Mouse (Mus musculus): ENCODE results near the gene Cnih3. TPM values are rescaled to one million over a fixed set of nuclear protein-coding genes. Genes with fewer than 3 reads are reported as not detected.

Gene Cnih3
- total RNA-seq, 1 experiment = 0.22 TPM

- no peaks in the 10 kb centered on the region for H3K9me3 ChIP-seq (ENCODE audit: control insufficient read depth, insufficient read depth, low read depth, low read length)
- no peak for DNase-seq (ENCODE audit: low read depth, low spot score)
- TF ChIP-seq HCFC1 (IDR thresholded peaks at IDR 0.05; ENCODE audit: borderline replicate concordance, insufficient read depth, low read length) (no peak), MAFK (IDR thresholded peaks at IDR 0.05; ENCODE audit: insufficient read depth, low read depth, low read length) (no peak), ZNF384 (IDR thresholded peaks at IDR 0.05; ENCODE audit: low read depth, low read length) (no peak), ZC3H11A (IDR thresholded peaks at IDR 0.05; ENCODE audit: borderline replicate concordance, low read depth, low read length) (no peak), CHD2 (IDR thresholded peaks at IDR 0.05; ENCODE audit: low read depth, low read length) (no peak)
- no peaks in the 10 kb centered on the region for H3K4me1 ChIP-seq (ENCODE audit: control insufficient read depth in 2 of 2, insufficient read depth in 2 of 2, low read length in 2 of 2, poor library complexity in 1 of 2)
- in situ Hi-C loops (cut with MboI; ENCODE audit: low sequenced_read_pairs in 2 of 2, unreplicated experiment in 2 of 2) = no loop called here
- H3K4me3 ChIP-seq (ENCODE audit: insufficient read depth in 1 of 2, low read depth in 1 of 2, low read length in 2 of 2, poor library complexity in 1 of 2, severe bottlenecking in 1 of 2) = no peak overlapping the region
- H3K27ac ChIP-seq (ENCODE audit: insufficient read depth, low read depth, low read length, poor library complexity, severe bottlenecking) = no peak overlapping the region
- H3K36me3 ChIP-seq (ENCODE audit: control insufficient read depth, insufficient read depth, low read length, poor library complexity, severe bottlenecking) = no peaks in the 10 kb centered on the region
- H3K9ac ChIP-seq (ENCODE audit: insufficient read depth, low read depth, low read length, poor library complexity, severe bottlenecking) = no peak overlapping the region
These were observed 110.4 kb downstream of the Cnih3 start for GRCm38 (mm10) chr1:181462906-181463179.

- no peaks in the 10 kb centered on the region for H3K4me1 ChIP-seq (ENCODE audit: control insufficient read depth in 2 of 2, insufficient read depth in 2 of 2, low read length in 2 of 2, poor library complexity in 1 of 2)
- no peak overlapping the region for H3K4me3 ChIP-seq (ENCODE audit: insufficient read depth in 1 of 2, low read depth in 1 of 2, low read length in 2 of 2, poor library complexity in 1 of 2, severe bottlenecking in 1 of 2)
- TF ChIP-seq ZC3H11A (IDR thresholded peaks at IDR 0.05; ENCODE audit: borderline replicate concordance, low read depth, low read length) (no peak), ZNF384 (IDR thresholded peaks at IDR 0.05; ENCODE audit: low read depth, low read length) (no peak), MAFK (IDR thresholded peaks at IDR 0.05; ENCODE audit: insufficient read depth, low read depth, low read length) (no peak), HCFC1 (IDR thresholded peaks at IDR 0.05; ENCODE audit: borderline replicate concordance, insufficient read depth, low read length) (no peak), CHD2 (IDR thresholded peaks at IDR 0.05; ENCODE audit: low read depth, low read length) (no peak)
- no peaks in the 10 kb centered on the region for H3K9me3 ChIP-seq (ENCODE audit: control insufficient read depth, insufficient read depth, low read depth, low read length)
- H3K36me3 ChIP-seq (ENCODE audit: control insufficient read depth, insufficient read depth, low read length, poor library complexity, severe bottlenecking) = no peaks in the 10 kb centered on the region
- DNase-seq (ENCODE audit: low read depth, low spot score) = peak; percentile 27
- no peak overlapping the region for H3K9ac ChIP-seq (ENCODE audit: insufficient read depth, low read depth, low read length, poor library complexity, severe bottlenecking)
- in situ Hi-C loops (cut with MboI; ENCODE audit: low sequenced_read_pairs in 2 of 2, unreplicated experiment in 2 of 2) = no loop called here
- H3K27ac ChIP-seq (ENCODE audit: insufficient read depth, low read depth, low read length, poor library complexity, severe bottlenecking) = no peak overlapping the region
These were observed 112.6 kb downstream of the Cnih3 start for GRCm38 (mm10) chr1:181465027-181465426.

- no peak for DNase-seq (ENCODE audit: low read depth, low spot score)
- Histone ChIP-seq H3K4me1 (ENCODE audit: control insufficient read depth in 2 of 2, insufficient read depth in 2 of 2, low read length in 2 of 2, poor library complexity in 1 of 2) (no peaks in the 10 kb centered on the region), H3K9me3 (ENCODE audit: control insufficient read depth, insufficient read depth, low read depth, low read length) (no peaks in the 10 kb centered on the region), H3K4me3 (ENCODE audit: insufficient read depth in 1 of 2, low read depth in 1 of 2, low read length in 2 of 2, poor library complexity in 1 of 2, severe bottlenecking in 1 of 2) (no peak overlapping the region), H3K36me3 (ENCODE audit: control insufficient read depth, insufficient read depth, low read length, poor library complexity, severe bottlenecking) (no peaks in the 10 kb centered on the region), H3K9ac (ENCODE audit: insufficient read depth, low read depth, low read length, poor library complexity, severe bottlenecking) (no peak overlapping the region), H3K27ac (ENCODE audit: insufficient read depth, low read depth, low read length, poor library complexity, severe bottlenecking) (no peak overlapping the region)
- TF ChIP-seq HCFC1 (IDR thresholded peaks at IDR 0.05; ENCODE audit: borderline replicate concordance, insufficient read depth, low read length) = no peak
- no peak for TF ChIP-seq ZC3H11A (IDR thresholded peaks at IDR 0.05; ENCODE audit: borderline replicate concordance, low read depth, low read length)
- in situ Hi-C loops (cut with MboI; ENCODE audit: low sequenced_read_pairs in 2 of 2, unreplicated experiment in 2 of 2) = no loop called here
These were observed 113.6 kb downstream of the Cnih3 start for GRCm38 (mm10) chr1:181466040-181466439.

- in situ Hi-C loops (cut with MboI; ENCODE audit: low sequenced_read_pairs in 2 of 2, unreplicated experiment in 2 of 2) = no loop called here
- Histone ChIP-seq H3K9me3 (ENCODE audit: control insufficient read depth, insufficient read depth, low read depth, low read length) (no peaks in the 10 kb centered on the region), H3K4me3 (ENCODE audit: insufficient read depth in 1 of 2, low read depth in 1 of 2, low read length in 2 of 2, poor library complexity in 1 of 2, severe bottlenecking in 1 of 2) (no peak overlapping the region), H3K9ac (ENCODE audit: insufficient read depth, low read depth, low read length, poor library complexity, severe bottlenecking) (no peak overlapping the region), H3K36me3 (ENCODE audit: control insufficient read depth, insufficient read depth, low read length, poor library complexity, severe bottlenecking) (no peaks in the 10 kb centered on the region), H3K27ac (ENCODE audit: insufficient read depth, low read depth, low read length, poor library complexity, severe bottlenecking) (no peak overlapping the region), H3K4me1 (ENCODE audit: control insufficient read depth in 2 of 2, insufficient read depth in 2 of 2, low read length in 2 of 2, poor library complexity in 1 of 2) (no peaks in the 10 kb centered on the region)
- TF ChIP-seq ZNF384 (IDR thresholded peaks at IDR 0.05; ENCODE audit: low read depth, low read length) (no peak), ZC3H11A (IDR thresholded peaks at IDR 0.05; ENCODE audit: borderline replicate concordance, low read depth, low read length) (no peak), MAFK (IDR thresholded peaks at IDR 0.05; ENCODE audit: insufficient read depth, low read depth, low read length) (no peak), CHD2 (IDR thresholded peaks at IDR 0.05; ENCODE audit: low read depth, low read length) (no peak), HCFC1 (IDR thresholded peaks at IDR 0.05; ENCODE audit: borderline replicate concordance, insufficient read depth, low read length) (no peak)
- DNase-seq (ENCODE audit: low read depth, low spot score) = no peak
These were observed 114.3 kb downstream of the Cnih3 start for GRCm38 (mm10) chr1:181466601-181467320.

- H3K9me3 ChIP-seq (ENCODE audit: control insufficient read depth, insufficient read depth, low read depth, low read length) = no peaks in the 10 kb centered on the region
- no peak overlapping the region for H3K9ac ChIP-seq (ENCODE audit: insufficient read depth, low read depth, low read length, poor library complexity, severe bottlenecking)
- H3K27ac ChIP-seq (ENCODE audit: insufficient read depth, low read depth, low read length, poor library complexity, severe bottlenecking) = no peak overlapping the region
- H3K4me3 ChIP-seq (ENCODE audit: insufficient read depth in 1 of 2, low read depth in 1 of 2, low read length in 2 of 2, poor library complexity in 1 of 2, severe bottlenecking in 1 of 2) = no peak overlapping the region
- in situ Hi-C loops (cut with MboI; ENCODE audit: low sequenced_read_pairs in 2 of 2, unreplicated experiment in 2 of 2) = no loop called here
- no peaks in the 10 kb centered on the region for H3K4me1 ChIP-seq (ENCODE audit: control insufficient read depth in 2 of 2, insufficient read depth in 2 of 2, low read length in 2 of 2, poor library complexity in 1 of 2)
- TF ChIP-seq ZC3H11A (IDR thresholded peaks at IDR 0.05; ENCODE audit: borderline replicate concordance, low read depth, low read length) = no peak
- no peak for TF ChIP-seq MAFK (IDR thresholded peaks at IDR 0.05; ENCODE audit: insufficient read depth, low read depth, low read length)
- no peak for TF ChIP-seq HCFC1 (IDR thresholded peaks at IDR 0.05; ENCODE audit: borderline replicate concordance, insufficient read depth, low read length)
- TF ChIP-seq ZNF384 (IDR thresholded peaks at IDR 0.05; ENCODE audit: low read depth, low read length) = no peak
- no peak for TF ChIP-seq CHD2 (IDR thresholded peaks at IDR 0.05; ENCODE audit: low read depth, low read length)
- no peaks in the 10 kb centered on the region for H3K36me3 ChIP-seq (ENCODE audit: control insufficient read depth, insufficient read depth, low read length, poor library complexity, severe bottlenecking)
- no peak for DNase-seq (ENCODE audit: low read depth, low spot score)
These were observed 114.9 kb downstream of the Cnih3 start for GRCm38 (mm10) chr1:181467321-181467670.

Data from ES-E14 (cell line).